Comparison of ENCODE assay signal across 35 mouse cellular contexts in genomic region chr5:31164878-31165277, GRCm38 (mm10). TPM values are rescaled to one million over a fixed set of nuclear protein-coding genes. Genes with fewer than 3 reads are reported as not detected.
DNase-seq lines count a peak whose midpoint lies in the region; ATAC-seq and TF ChIP-seq lines count a peak whose summit lies in the region.
"Had no signal": no experiment of that assay in that cellular context is flagged by ENCODE, and none has a peak within 500 bp of the region (broad histone marks: within the 10 kb centered on the region; RNA-seq: fewer than 3 reads in every experiment).

No protein-coding gene starts in this region.

- no peak for DNase-seq in liver, embryonic 11.5 days (ENCODE audit: low spot score)
- DNase-seq in liver (no peak), MEL-GATA-1-ER (ENCODE audit: extremely low read depth, low read depth) (peak; percentile 27)
- no peak for DNase-seq in liver, embryonic 14.5 days (ENCODE audit: low read depth in 3 of 3, low spot score in 3 of 3)
- DNase-seq in gastrocnemius, postnatal 14 days = no peak
- no peak for DNase-seq in spleen, postnatal 4 days (ENCODE audit: low spot score in 2 of 2)
- DNase-seq in ovary, postnatal 10 days (ENCODE audit: low spot score) = no peak
- DNase-seq: adrenal gland, postnatal 10 days; adrenal gland, postnatal 36 days; cerebellum, adult 11 months; cerebellum, adult 2 months; cerebellum, adult 9-11 months; cerebellum, postnatal 25 days; forebrain, postnatal 0 days; gastrocnemius, postnatal 36 days; heart, adult 18-20 months; heart, postnatal 14 days; heart, postnatal 4 days had no signal

- H3K4me3 ChIP-seq in liver, embryonic 11.5 days (ENCODE audit: low read depth, low read length) = no peak overlapping the region
- H3K4me3 ChIP-seq in liver, embryonic 14.5 days (ENCODE audit: insufficient read depth in 1 of 2, low read depth in 2 of 2, low read length in 2 of 2) = no peak overlapping the region
- H3K4me3 ChIP-seq: embryonic facial prominence, embryonic 12.5 days; embryonic facial prominence, embryonic 15.5 days; heart, embryonic 10.5 days; heart, embryonic 13.5 days had no signal

- intact Hi-C loops in gastrocnemius, postnatal 14 days (cut with DNase I; ENCODE audit: low total_unique reads) = no loop called here

- H3K4me1 ChIP-seq in liver, embryonic 11.5 days (replicated peaks; ENCODE audit: control insufficient read depth, insufficient read depth, low read length) = no peaks in the 10 kb centered on the region
- H3K4me1 ChIP-seq in liver, embryonic 14.5 days (replicated peaks; ENCODE audit: control insufficient read depth in 2 of 2, insufficient read depth in 2 of 2, low read length in 1 of 2) = peaks cover 0 to 15% of the 10 kb centered on the region in 2 experiments; a peak in 2 of 4 replicates
- H3K4me1 ChIP-seq: embryonic facial prominence, embryonic 12.5 days; embryonic facial prominence, embryonic 15.5 days; heart, embryonic 10.5 days; heart, embryonic 13.5 days had no signal

- ATAC-seq in liver, embryonic 11.5 days (replicated peaks; ENCODE audit: low FRiP score) = peak; percentile 82
- peak; percentile 67; the same call in 1 of the 2 replicates for ATAC-seq in liver, embryonic 14.5 days (ENCODE audit: insufficient read depth)
- peak; percentile 68 for ATAC-seq in megakaryocyte progenitor cell, adult 5-6 weeks (replicated peaks; ENCODE audit: poor library complexity)
- ATAC-seq: CD4-positive, CD25-positive, alpha-beta regulatory T cell, adult 4 months; forebrain, embryonic 14.5 days; forebrain, postnatal 0 days; hindbrain, postnatal 0 days; Patski had no signal

- WGBS in liver, embryonic 11.5 days = 58% methylated on average over 1 of the region's 1 CpGs
- WGBS in liver, embryonic 14.5 days (ENCODE audit: insufficient replicate concordance) = 41% methylated on average over 1 of the region's 1 CpGs

- H3K27me3 ChIP-seq in liver, embryonic 11.5 days (replicated peaks; ENCODE audit: control insufficient read depth, insufficient read depth, low read length) = no peaks in the 10 kb centered on the region
- H3K27me3 ChIP-seq in liver, embryonic 14.5 days (ENCODE audit: control insufficient read depth, insufficient read depth, low read length) = no peaks in the 10 kb centered on the region
- H3K27me3 ChIP-seq: embryonic facial prominence, embryonic 12.5 days; embryonic facial prominence, embryonic 15.5 days; heart, embryonic 13.5 days; Patski had no signal

- H3K9ac ChIP-seq in liver, embryonic 11.5 days (ENCODE audit: low read depth, low read length) = no peak overlapping the region
- H3K9ac ChIP-seq in liver, embryonic 14.5 days (replicated peaks) = no peak overlapping the region
- H3K9ac ChIP-seq: embryonic facial prominence, embryonic 12.5 days; embryonic facial prominence, embryonic 15.5 days; forebrain, postnatal 0 days; heart, embryonic 13.5 days; hindbrain, embryonic 14.5 days had no signal

- H3K36me3 ChIP-seq in liver, embryonic 11.5 days (ENCODE audit: control insufficient read depth, insufficient read depth, low read length) = peaks cover 60% of the 10 kb centered on the region
- H3K36me3 ChIP-seq in liver, embryonic 14.5 days (replicated peaks; ENCODE audit: control insufficient read depth, insufficient read depth, low read depth) = peaks cover 68% of the 10 kb centered on the region

- no peaks in the 10 kb centered on the region for H3K9me3 ChIP-seq in liver, embryonic 11.5 days (ENCODE audit: control insufficient read depth, low read length)
- H3K9me3 ChIP-seq in liver, embryonic 14.5 days (ENCODE audit: control insufficient read depth, low read length) = no peaks in the 10 kb centered on the region
- H3K9me3 ChIP-seq: embryonic facial prominence, embryonic 12.5 days; embryonic facial prominence, embryonic 15.5 days; heart, embryonic 10.5 days; heart, embryonic 13.5 days had no signal

- TF ChIP-seq CTCF in liver, embryonic 14.5 days (IDR thresholded peaks at IDR 0.05; ENCODE audit: low read depth) = no peak

- TF ChIP-seq EP300 in liver, embryonic 14.5 days (IDR thresholded peaks at IDR 0.05; ENCODE audit: low read depth) = 0 out of 2 replicates have a peak, but pooled peaks have one; percentile 44

- no peak overlapping the region for H3K27ac ChIP-seq in liver, embryonic 11.5 days (ENCODE audit: low read depth, low read length)
- no peak overlapping the region for H3K27ac ChIP-seq in liver, embryonic 14.5 days
- H3K27ac ChIP-seq: embryonic facial prominence, embryonic 12.5 days; embryonic facial prominence, embryonic 15.5 days; heart, embryonic 10.5 days; heart, embryonic 13.5 days; hindbrain, embryonic 14.5 days; hindbrain, postnatal 0 days had no signal

- H3K4me2 ChIP-seq in liver, embryonic 11.5 days = no peak overlapping the region; the same call in 1 of the 2 replicates
- no peak overlapping the region for H3K4me2 ChIP-seq in liver, embryonic 14.5 days (ENCODE audit: low read depth)
- H3K4me2 ChIP-seq: embryonic facial prominence, embryonic 12.5 days; embryonic facial prominence, embryonic 15.5 days; heart, embryonic 13.5 days; hindbrain, embryonic 14.5 days had no signal

RNA-seq across cellular contexts. Expression of gene Mpv17, which starts 10.8 kb away (rescaled TPM):
- polyA plus RNA-seq in liver, embryonic 11.5 days (2014; fragmentation: Nextera tagmentation; extraction: Ambion mirVana) = 40.9 and 50.4 TPM in 2 replicates
- polyA plus RNA-seq in liver, embryonic 14.5 days (2012; rRNA removed) = 16.9 and 18.9 TPM in 2 replicates
- polyA plus RNA-seq in liver, embryonic 14.5 days (2014; fragmentation: Nextera tagmentation; extraction: Ambion mirVana) = 14.2 and 16.0 TPM in 2 replicates
- total RNA-seq in megakaryocyte progenitor cell, adult 5-6 weeks (2015) = 27.1 and 35.3 TPM in 2 replicates
- total RNA-seq in megakaryocyte progenitor cell, adult 5-6 weeks (2017) = 18.0 and 32.8 TPM in 2 replicates
- 10 to 100 TPM; 33.9 to 37.3 TPM for total RNA-seq in gastrocnemius, postnatal 14 days (2021)

RNA-seq across cellular contexts. Expression of gene Gm29609, which starts 14.8 kb away (rescaled TPM):
- 0.64 and 1.5 TPM in 2 replicates for polyA plus RNA-seq in liver, embryonic 11.5 days (2014; fragmentation: Nextera tagmentation; extraction: Ambion mirVana)
- polyA plus RNA-seq in liver, embryonic 14.5 days (2012; rRNA removed) = 0.90 and 0.92 TPM in 2 replicates
- 0.66 and 0.77 TPM in 2 replicates for polyA plus RNA-seq in liver, embryonic 14.5 days (2014; fragmentation: Nextera tagmentation; extraction: Ambion mirVana)
- 0.35 and 0.59 TPM in 2 replicates for total RNA-seq in megakaryocyte progenitor cell, adult 5-6 weeks (2015)
- total RNA-seq in megakaryocyte progenitor cell, adult 5-6 weeks (2017) = 0.10 TPM in 1 of 2 replicates, not detected in the other
- total RNA-seq in gastrocnemius, postnatal 14 days (2021) = under 1 TPM; 0.25 to 0.60 TPM

RNA-seq across cellular contexts. Expression of gene Gtf3c2, which starts 15.1 kb away (rescaled TPM):
- 77.2 and 79.5 TPM in 2 replicates for polyA plus RNA-seq in liver, embryonic 11.5 days (2014; fragmentation: Nextera tagmentation; extraction: Ambion mirVana)
- polyA plus RNA-seq in liver, embryonic 14.5 days (2012; rRNA removed) = 31.2 and 31.3 TPM in 2 replicates
- 22.8 and 25.3 TPM in 2 replicates for polyA plus RNA-seq in liver, embryonic 14.5 days (2014; fragmentation: Nextera tagmentation; extraction: Ambion mirVana)
- total RNA-seq in megakaryocyte progenitor cell, adult 5-6 weeks (2015) = 72.1 and 83.7 TPM in 2 replicates
- total RNA-seq in megakaryocyte progenitor cell, adult 5-6 weeks (2017) = 46.9 and 63.5 TPM in 2 replicates
- total RNA-seq in gastrocnemius, postnatal 14 days (2021) = 10 to 100 TPM; 23.2 to 28.6 TPM

RNA-seq across cellular contexts. Expression of gene Ucn, which starts 26.2 kb away (rescaled TPM):
- not detected in 2 replicates for polyA plus RNA-seq in liver, embryonic 11.5 days (2014; fragmentation: Nextera tagmentation; extraction: Ambion mirVana)
- polyA plus RNA-seq in liver, embryonic 14.5 days (2012; rRNA removed) = not detected in 2 replicates
- polyA plus RNA-seq in liver, embryonic 14.5 days (2014; fragmentation: Nextera tagmentation; extraction: Ambion mirVana) = not detected in 2 replicates
- not detected in 2 replicates for total RNA-seq in megakaryocyte progenitor cell, adult 5-6 weeks (2015)
- not detected in 2 replicates for total RNA-seq in megakaryocyte progenitor cell, adult 5-6 weeks (2017)
- total RNA-seq in gastrocnemius, postnatal 14 days (2021) = not detected
- total RNA-seq: adrenal gland, adult 18-20 months; adrenal gland, postnatal 10 days; adrenal gland, postnatal 36 days; common myeloid progenitor, adult 5-6 weeks; forebrain, postnatal 0 days; gastrocnemius, adult 8-10 months; gastrocnemius, postnatal 36 days; heart, adult 18-20 months; heart, postnatal 14 days; heart, postnatal 4 days; hindbrain, postnatal 0 days had no signal
- polyA plus RNA-seq: C2C12; CD4-positive, CD25-positive, alpha-beta regulatory T cell, adult 4 months; embryonic facial prominence, embryonic 12.5 days; embryonic facial prominence, embryonic 15.5 days; forebrain, embryonic 11.5 days; forebrain, embryonic 14.5 days; forebrain, postnatal 0 days; heart, embryonic 10.5 days; heart, embryonic 13.5 days; heart, embryonic 16.5 days; hindbrain, embryonic 11.5 days; hindbrain, embryonic 14.5 days; Patski had no signal

RNA-seq across cellular contexts. Expression of gene Snx17, which starts 28.1 kb away (rescaled TPM):
- 87.6 and 94.7 TPM in 2 replicates for polyA plus RNA-seq in liver, embryonic 11.5 days (2014; fragmentation: Nextera tagmentation; extraction: Ambion mirVana)
- 20.7 and 23.7 TPM in 2 replicates for polyA plus RNA-seq in liver, embryonic 14.5 days (2012; rRNA removed)
- 36.4 and 37.6 TPM in 2 replicates for polyA plus RNA-seq in liver, embryonic 14.5 days (2014; fragmentation: Nextera tagmentation; extraction: Ambion mirVana)
- 52.1 and 54.2 TPM in 2 replicates for total RNA-seq in megakaryocyte progenitor cell, adult 5-6 weeks (2015)
- total RNA-seq in megakaryocyte progenitor cell, adult 5-6 weeks (2017) = 31.5 and 40.7 TPM in 2 replicates
- 10 to 100 TPM; 42.4 to 42.7 TPM for total RNA-seq in gastrocnemius, postnatal 14 days (2021)
